Mouse (Mus musculus): ENCODE data around the gene Adamts15. TPM values are rescaled to one million over a fixed set of nuclear protein-coding genes. Genes with fewer than 3 reads are reported as not detected.

Adamts15 gene
- polyA plus RNA-seq (2015; fragmentation: Nextera tagmentation; extraction: Ambion mirVana), result 0.80 and 0.82 TPM in 2 replicates

- peaks cover 35% of the 10 kb centered on the region for H3K27me3 ChIP-seq
- ATAC-seq (ENCODE audit: low read depth) (0 out of 2 replicates have a peak, but pooled peaks have one; percentile 36), DNase-seq (no peak)
- WGBS (ENCODE audit: insufficient replicate concordance), result 1% methylated on average over 47 of the region's 47 CpGs
- 0 out of 2 replicates have a peak within 1 kb of the TSS, but pooled peaks have one; percentile 9 for H3K9ac ChIP-seq
- peak within 1 kb of the TSS; percentile 44 for H3K4me3 ChIP-seq (replicated peaks)
- peak within 1 kb of the TSS; percentile 57 for H3K4me2 ChIP-seq
- H3K27ac ChIP-seq, result no peak within 1 kb of the TSS
- H3K9me3 ChIP-seq (replicated peaks), result no peaks in the 10 kb centered on the region
- no peaks in the 10 kb centered on the region for H3K36me3 ChIP-seq
- no peaks in the 10 kb centered on the region for H3K4me1 ChIP-seq (replicated peaks)
Observed at GRCm38 (mm10) chr9:30922197-30922894, at the start of gene Adamts15. Adamts15 (minus strand) TSS chr9:30922452.

DNA sequence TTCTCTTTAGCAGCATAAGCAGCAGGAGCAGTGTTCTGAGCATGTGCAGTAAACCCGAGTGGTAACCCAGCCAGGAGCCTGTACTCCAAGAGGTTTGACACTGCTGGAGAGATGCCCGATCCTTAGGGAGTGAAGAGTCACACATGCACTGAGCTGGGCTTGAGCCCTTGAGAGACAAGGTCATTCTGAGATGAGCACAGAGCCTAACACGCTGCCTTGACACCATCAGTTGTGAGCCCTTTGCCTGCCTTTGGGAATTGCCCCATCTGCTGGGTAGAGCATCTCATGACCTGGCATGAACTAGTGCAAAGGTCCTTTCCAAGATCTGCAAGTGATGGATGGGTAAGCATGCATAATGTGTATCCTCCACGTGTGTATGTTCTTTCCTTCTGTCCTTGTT, 49.7 kb upstream of the Adamts15 start:
- DNase-seq (no peak), ATAC-seq (ENCODE audit: low read depth) (no peak)
- Histone ChIP-seq H3K36me3 (no peaks in the 10 kb centered on the region), H3K27ac (no peak overlapping the region), H3K27me3 (no peaks in the 10 kb centered on the region), H3K9ac (no peak overlapping the region), H3K4me3 (replicated peaks) (no peak overlapping the region), H3K4me2 (no peak overlapping the region), H3K4me1 (replicated peaks) (no peaks in the 10 kb centered on the region), H3K9me3 (replicated peaks) (no peaks in the 10 kb centered on the region)
- 50% methylated on average over 4 of the region's 4 CpGs for WGBS (ENCODE audit: insufficient replicate concordance)

DNA sequence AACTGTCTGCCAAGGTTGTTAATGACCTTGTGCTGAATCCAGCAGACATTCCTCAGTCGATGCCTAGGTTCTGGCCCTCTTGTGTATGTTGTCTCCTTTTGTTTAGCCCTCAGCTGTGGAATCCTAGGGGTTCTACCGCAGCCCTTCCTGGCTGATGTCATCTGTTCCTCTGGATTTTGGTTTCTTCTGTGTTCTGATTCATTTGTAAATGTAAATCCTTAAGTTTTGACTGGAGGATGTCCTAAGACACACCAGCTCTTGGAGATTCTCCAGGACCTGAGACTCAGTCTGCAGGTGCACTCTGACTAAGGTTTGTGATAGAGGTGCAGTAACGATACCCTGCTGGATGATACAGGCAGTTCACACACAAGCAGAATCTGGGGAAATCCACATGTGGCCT, 47.7 kb upstream of the Adamts15 start:
- no peak overlapping the region for H3K4me2 ChIP-seq
- WGBS (ENCODE audit: insufficient replicate concordance), result 48% methylated on average over 3 of the region's 3 CpGs
- H3K4me1 ChIP-seq (replicated peaks), result no peaks in the 10 kb centered on the region
- H3K9me3 ChIP-seq (replicated peaks), result no peaks in the 10 kb centered on the region
- no peaks in the 10 kb centered on the region for H3K36me3 ChIP-seq
- H3K4me3 ChIP-seq (replicated peaks), result no peak overlapping the region
- no peak overlapping the region for H3K9ac ChIP-seq
- H3K27me3 ChIP-seq, result no peaks in the 10 kb centered on the region
- DNase-seq, result no peak
- H3K27ac ChIP-seq, result no peak overlapping the region
- no peak for ATAC-seq (ENCODE audit: low read depth)

- 57% methylated on average over 6 of the region's 6 CpGs for WGBS (ENCODE audit: insufficient replicate concordance)
- H3K27ac ChIP-seq, result no peak overlapping the region
- DNase-seq, result no peak
- no peaks in the 10 kb centered on the region for H3K27me3 ChIP-seq
- no peak overlapping the region for H3K4me2 ChIP-seq
- H3K9me3 ChIP-seq (replicated peaks), result no peaks in the 10 kb centered on the region
- H3K4me1 ChIP-seq (replicated peaks), result no peaks in the 10 kb centered on the region
- H3K9ac ChIP-seq, result no peak overlapping the region
- no peak for ATAC-seq (ENCODE audit: low read depth)
- H3K4me3 ChIP-seq (replicated peaks), result no peak overlapping the region
- no peaks in the 10 kb centered on the region for H3K36me3 ChIP-seq
Observed at GRCm38 (mm10) chr9:30968130-30968529, 45.9 kb upstream of the Adamts15 start.

DNA sequence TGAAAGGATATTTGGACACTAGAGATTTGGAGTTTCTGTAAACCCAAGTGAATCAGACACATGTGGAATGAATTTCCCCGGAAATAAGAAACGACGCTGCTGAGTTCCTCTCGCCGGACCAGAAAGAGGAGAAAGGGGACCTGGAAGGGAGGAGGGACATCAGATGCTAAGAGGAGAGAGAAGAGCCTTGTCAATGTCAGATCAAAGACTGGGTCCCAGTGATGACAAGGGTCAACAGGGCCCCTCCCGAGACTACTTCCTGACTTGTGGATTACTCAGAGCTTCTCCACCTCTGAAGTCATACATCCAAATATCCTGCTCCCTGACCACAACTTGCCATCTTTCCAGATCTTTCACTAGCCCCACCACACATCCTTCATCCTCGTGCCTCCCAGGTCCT, 44.6 kb upstream of the Adamts15 start:
- H3K27me3 ChIP-seq, result no peaks in the 10 kb centered on the region
- ATAC-seq (ENCODE audit: low read depth), result no peak
- H3K36me3 ChIP-seq, result no peaks in the 10 kb centered on the region
- no peak for DNase-seq
- no peak overlapping the region for H3K4me3 ChIP-seq (replicated peaks)
- no peaks in the 10 kb centered on the region for H3K9me3 ChIP-seq (replicated peaks)
- no peak overlapping the region for H3K4me2 ChIP-seq
- H3K4me1 ChIP-seq (replicated peaks), result no peaks in the 10 kb centered on the region
- no peak overlapping the region for H3K9ac ChIP-seq
- WGBS (ENCODE audit: insufficient replicate concordance), result 34% methylated on average over 7 of the region's 7 CpGs
- H3K27ac ChIP-seq, result no peak overlapping the region

DNA sequence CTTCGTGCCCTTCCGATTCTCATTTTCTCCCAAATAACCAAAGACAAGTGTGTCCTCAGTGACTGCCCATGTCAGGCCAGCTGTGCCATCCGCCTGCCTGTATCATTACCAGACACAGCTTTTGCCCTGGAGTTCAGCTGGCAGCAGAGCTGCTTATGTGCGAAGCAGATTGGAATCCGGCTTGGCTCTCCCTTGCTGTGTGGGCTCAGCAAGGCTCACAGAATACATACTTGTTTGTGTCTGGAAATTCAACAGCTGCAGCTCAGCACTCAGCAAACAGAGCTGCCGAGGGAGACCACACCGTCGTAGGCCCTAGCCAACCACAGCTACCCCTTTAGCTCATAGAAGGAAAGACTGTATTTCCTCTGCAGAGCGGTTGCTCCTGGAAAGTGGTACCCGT, 42.4 kb upstream of the Adamts15 start:
- no peak overlapping the region for H3K4me2 ChIP-seq
- H3K4me1 ChIP-seq (replicated peaks), result no peaks in the 10 kb centered on the region
- no peak overlapping the region for H3K4me3 ChIP-seq (replicated peaks)
- no peak overlapping the region for H3K27ac ChIP-seq
- no peaks in the 10 kb centered on the region for H3K9me3 ChIP-seq (replicated peaks)
- 62% methylated on average over 10 of the region's 10 CpGs for WGBS (ENCODE audit: insufficient replicate concordance)
- DNase-seq (no peak), ATAC-seq (ENCODE audit: low read depth) (no peak)
- H3K27me3 ChIP-seq, result no peaks in the 10 kb centered on the region
- H3K36me3 ChIP-seq, result no peaks in the 10 kb centered on the region
- H3K9ac ChIP-seq, result no peak overlapping the region

DNA sequence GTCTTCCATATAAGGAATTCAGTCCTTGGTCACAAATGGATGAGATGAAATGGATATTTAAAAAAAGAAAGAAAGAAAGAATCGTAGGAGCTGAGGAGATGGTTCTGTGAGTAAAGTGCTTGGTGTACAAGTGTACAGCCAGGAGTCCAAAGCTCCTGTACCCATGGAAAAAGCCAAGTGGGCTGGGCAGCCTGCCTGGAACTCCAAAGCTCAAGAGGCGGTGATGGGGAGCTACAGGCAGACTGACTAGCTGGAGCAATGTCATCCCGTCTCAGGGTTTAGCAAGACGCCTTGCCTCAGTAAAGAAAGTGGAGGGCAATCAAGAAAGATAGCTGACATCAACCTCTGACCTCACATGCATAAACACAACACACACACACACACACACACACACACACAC, 41.5 kb upstream of the Adamts15 start:
- no peak for ATAC-seq (ENCODE audit: low read depth)
- 76% methylated on average over 4 of the region's 4 CpGs for WGBS (ENCODE audit: insufficient replicate concordance)

DNA sequence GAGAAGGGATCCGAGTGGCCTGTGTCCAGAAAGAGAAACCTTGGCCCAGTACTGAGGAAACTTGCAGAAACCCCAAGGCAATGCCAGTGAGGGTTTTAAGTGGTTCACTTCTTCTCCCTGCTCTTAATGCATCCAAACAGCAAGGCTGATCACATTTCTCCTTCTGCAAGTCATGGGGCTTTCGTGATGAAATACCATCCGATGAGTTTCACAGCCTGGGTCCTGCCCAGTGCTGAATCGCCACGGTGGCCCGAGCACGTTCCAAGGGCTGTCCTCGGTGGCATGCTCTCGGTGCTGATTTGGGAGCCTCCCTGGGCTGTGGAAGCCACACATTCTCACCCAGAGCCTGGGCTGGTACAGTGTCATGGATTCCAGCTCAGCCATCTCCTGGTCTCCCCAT, 33.0 kb upstream of the Adamts15 start:
- Histone ChIP-seq H3K9me3 (replicated peaks) (no peaks in the 10 kb centered on the region), H3K27ac (no peak overlapping the region), H3K4me2 (no peak overlapping the region), H3K27me3 (no peaks in the 10 kb centered on the region), H3K9ac (no peak overlapping the region), H3K36me3 (no peaks in the 10 kb centered on the region), H3K4me3 (replicated peaks) (no peak overlapping the region), H3K4me1 (replicated peaks) (no peaks in the 10 kb centered on the region)
- WGBS (ENCODE audit: insufficient replicate concordance), result 63% methylated on average over 9 of the region's 9 CpGs
- ATAC-seq (ENCODE audit: low read depth) (no peak), DNase-seq (no peak)

More for the DNA sequence above, 41.5 kb upstream of the Adamts15 start:
- H3K4me3 ChIP-seq (replicated peaks), result no peak overlapping the region
- no peaks in the 10 kb centered on the region for H3K9me3 ChIP-seq (replicated peaks)
- DNase-seq, result no peak
- H3K9ac ChIP-seq, result no peak overlapping the region
- H3K27ac ChIP-seq, result no peak overlapping the region
- H3K4me2 ChIP-seq, result no peak overlapping the region
- no peaks in the 10 kb centered on the region for H3K27me3 ChIP-seq
- no peaks in the 10 kb centered on the region for H3K36me3 ChIP-seq
- no peaks in the 10 kb centered on the region for H3K4me1 ChIP-seq (replicated peaks)

- Histone ChIP-seq H3K9ac (no peak overlapping the region), H3K4me1 (replicated peaks) (no peaks in the 10 kb centered on the region), H3K27ac (no peak overlapping the region), H3K36me3 (no peaks in the 10 kb centered on the region), H3K27me3 (no peaks in the 10 kb centered on the region), H3K4me3 (replicated peaks) (no peak overlapping the region), H3K4me2 (no peak overlapping the region), H3K9me3 (replicated peaks) (no peaks in the 10 kb centered on the region)
- no peak for DNase-seq
- 46% methylated on average over 8 of the region's 8 CpGs for WGBS (ENCODE audit: insufficient replicate concordance)
- no peak for ATAC-seq (ENCODE audit: low read depth)
Observed at GRCm38 (mm10) chr9:30953287-30953686, 31.0 kb upstream of the Adamts15 start.

GRCm38 (mm10) chr9:30951461-30951860, 29.2 kb upstream of the Adamts15 start:
- no peak overlapping the region for H3K27ac ChIP-seq
- H3K4me2 ChIP-seq, result no peak overlapping the region
- no peaks in the 10 kb centered on the region for H3K36me3 ChIP-seq
- no peaks in the 10 kb centered on the region for H3K4me1 ChIP-seq (replicated peaks)
- H3K27me3 ChIP-seq, result no peaks in the 10 kb centered on the region
- ATAC-seq (ENCODE audit: low read depth) (no peak), DNase-seq (no peak)
- H3K4me3 ChIP-seq (replicated peaks), result no peak overlapping the region
- WGBS (ENCODE audit: insufficient replicate concordance), result 68% methylated on average over 5 of the region's 5 CpGs
- no peaks in the 10 kb centered on the region for H3K9me3 ChIP-seq (replicated peaks)
- no peak overlapping the region for H3K9ac ChIP-seq

DNA sequence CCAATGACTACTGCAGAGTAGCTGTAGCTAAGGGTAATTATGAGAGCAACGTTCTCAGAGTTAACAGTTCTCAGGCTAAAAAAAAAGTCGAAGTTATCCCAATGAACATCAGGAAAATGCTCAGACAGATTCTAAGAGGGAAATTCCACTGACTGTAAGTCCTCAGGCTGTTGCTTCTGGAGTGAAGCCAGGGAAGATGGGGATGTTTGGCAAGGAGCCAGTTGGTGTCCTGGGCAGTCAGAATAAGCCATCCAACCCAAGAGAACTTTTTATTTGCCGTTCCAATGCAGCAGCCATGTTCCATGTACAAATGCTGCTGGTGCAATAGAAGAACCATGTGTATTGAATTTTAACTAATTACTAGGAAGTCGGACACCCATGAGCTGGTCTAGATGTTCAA, 28.3 kb upstream of the Adamts15 start:
- Histone ChIP-seq H3K4me2 (no peak overlapping the region), H3K9me3 (replicated peaks) (no peaks in the 10 kb centered on the region), H3K27me3 (peaks cover 8% of the 10 kb centered on the region), H3K9ac (no peak overlapping the region), H3K27ac (no peak overlapping the region), H3K4me3 (replicated peaks) (no peak overlapping the region), H3K4me1 (replicated peaks) (no peaks in the 10 kb centered on the region), H3K36me3 (no peaks in the 10 kb centered on the region)
- 63% methylated on average over 4 of the region's 4 CpGs for WGBS (ENCODE audit: insufficient replicate concordance)
- DNase-seq, result no peak
- no peak for ATAC-seq (ENCODE audit: low read depth)

DNA sequence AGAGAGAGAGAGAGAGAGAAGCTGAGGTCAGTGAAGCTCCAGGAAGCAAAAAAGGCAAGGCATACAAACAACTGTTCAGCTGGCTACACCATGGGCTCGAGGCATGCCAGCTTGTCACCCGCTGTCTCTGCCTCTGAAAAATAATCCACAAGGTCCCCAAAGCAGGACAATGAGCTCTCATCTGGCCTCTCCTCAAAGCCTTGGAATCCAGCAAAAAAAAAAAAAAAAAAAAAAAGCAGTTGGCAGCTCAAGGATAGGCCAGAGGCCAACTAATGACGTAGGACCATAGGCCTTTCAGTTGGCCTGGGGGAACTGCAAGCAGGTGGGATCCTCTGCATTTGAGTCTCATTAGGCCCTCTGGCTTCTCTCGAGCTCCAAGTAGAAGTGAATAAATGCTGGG, 27.7 kb upstream of the Adamts15 start:
- WGBS (ENCODE audit: insufficient replicate concordance), result 50% methylated on average over 4 of the region's 4 CpGs
- no peaks in the 10 kb centered on the region for H3K4me1 ChIP-seq (replicated peaks)
- no peaks in the 10 kb centered on the region for H3K9me3 ChIP-seq (replicated peaks)
- no peak overlapping the region for H3K4me2 ChIP-seq
- H3K36me3 ChIP-seq, result no peaks in the 10 kb centered on the region
- DNase-seq (no peak), ATAC-seq (ENCODE audit: low read depth) (no peak)
- H3K27me3 ChIP-seq, result peaks cover 14% of the 10 kb centered on the region
- H3K27ac ChIP-seq, result no peak overlapping the region
- no peak overlapping the region for H3K9ac ChIP-seq
- no peak overlapping the region for H3K4me3 ChIP-seq (replicated peaks)
